Mouse (Mus musculus) activated CD4-positive, CD25-positive, alpha-beta regulatory T cell, adult 9 weeks (primary cell): Measurements from ENCODE around the gene Kdm8. TPM values are rescaled to one million over a fixed set of nuclear protein-coding genes. Genes with fewer than 3 reads are reported as not detected.

Experiments
- polyA plus RNA-seq: library from polyadenylated mRNA; unstranded; fragments of 100-300 nt; shearing (Covaris generic); gene quantifications from one replicate; pipeline ENCODE4 v1.2.1, GENCODE M21; 2017

Gene Kdm8
- 7.2 TPM for polyA plus RNA-seq

GRCm38 (mm10) chr7:125444464-125445401 lies at the start of gene Kdm8:
TSS of gene Kdm8 (plus strand) at chr7:125444676.

DNA sequence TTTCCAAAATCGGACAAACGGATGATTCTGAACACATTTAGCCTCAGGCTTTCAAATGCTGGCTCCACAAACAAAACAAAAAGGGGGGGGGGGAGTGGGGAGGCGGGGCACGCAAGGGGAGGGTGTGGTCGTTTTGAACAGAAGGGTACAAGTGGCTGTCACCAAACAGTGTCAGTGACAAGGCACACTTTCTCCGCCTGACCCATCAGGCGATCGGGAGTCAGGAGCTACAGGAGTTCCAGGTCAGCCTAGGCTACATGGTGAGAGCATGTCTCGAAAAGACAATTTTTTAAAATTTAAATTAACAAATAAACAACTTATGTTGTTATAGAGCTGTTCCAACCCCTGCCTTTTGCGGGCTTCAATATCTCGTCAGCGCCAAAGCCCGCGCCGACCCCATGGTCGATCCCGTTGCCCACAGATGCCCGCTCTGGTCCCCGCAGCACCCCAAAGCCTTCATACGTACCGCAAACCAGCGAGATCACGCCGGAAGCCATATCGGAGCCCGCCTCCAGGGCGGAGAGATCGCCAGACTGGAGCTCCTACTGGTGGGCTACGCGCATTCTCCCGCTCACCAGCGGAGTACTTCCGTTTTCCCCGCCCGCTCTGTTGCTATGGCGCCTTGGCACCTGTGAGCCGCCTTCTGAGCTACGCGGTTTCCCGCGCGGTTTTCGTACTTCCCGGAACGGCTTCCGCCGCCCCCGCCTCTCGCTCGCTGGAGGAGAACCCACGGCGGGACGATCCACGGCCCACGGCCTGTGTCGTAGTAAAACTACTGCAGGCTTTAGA lies 46.7 kb downstream of the Kdm8 start, which contains the start of gene Nsmce1:
TSS of gene Nsmce1 (minus strand) at position 650 of the 789 bp plus-strand sequence.

Other genes with a start within 250 kb of the Kdm8 start
- 150 TPM for gene Nsmce1, start 46.9 kb downstream of the Kdm8 start, polyA plus RNA-seq
- 224 TPM for gene Il4ra, start 107.4 kb downstream of the Kdm8 start, polyA plus RNA-seq
- 392 TPM for gene Il21r, start 158.8 kb downstream of the Kdm8 start, polyA plus RNA-seq